Mouse (Mus musculus): Measurements from ENCODE around the gene Acss2. TPM values are rescaled to one million over a fixed set of nuclear protein-coding genes. Genes with fewer than 3 reads are reported as not detected.

Acss2 gene
- polyA plus RNA-seq, 1 experiment from 2014 or later = 28.5 TPM

DNA sequence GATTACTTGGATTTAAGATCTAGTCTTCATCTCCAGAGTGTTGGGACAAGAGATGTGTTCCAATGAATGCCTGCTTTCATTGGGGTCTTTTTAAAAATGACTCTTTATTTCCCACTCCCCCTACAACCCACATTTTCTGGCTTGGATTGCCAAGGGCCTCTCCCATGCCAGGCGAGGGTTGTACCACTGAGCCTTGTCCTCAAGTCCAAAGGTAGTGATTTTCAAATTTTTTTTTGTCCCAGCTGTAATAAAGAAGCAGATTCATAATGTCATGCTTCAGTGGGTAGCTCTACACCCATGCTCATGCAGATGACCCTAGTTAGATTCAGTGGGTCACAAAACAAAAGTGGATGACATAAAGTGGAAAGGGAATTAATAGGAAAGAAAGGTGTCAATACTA, 29.2 kb downstream of the Acss2 start:
- no peak overlapping the region for H3K4me3 ChIP-seq
- H3K9ac ChIP-seq = no peak overlapping the region
- no peak overlapping the region for H3K27ac ChIP-seq (replicated peaks)
- H3K9me3 ChIP-seq = no peaks in the 10 kb centered on the region
- ATAC-seq (ENCODE audit: low FRiP score, low read depth) = no peak
- no peaks in the 10 kb centered on the region for H3K4me1 ChIP-seq (replicated peaks)
- no peaks in the 10 kb centered on the region for H3K36me3 ChIP-seq
- no peak overlapping the region for H3K4me2 ChIP-seq
- H3K27me3 ChIP-seq = no peaks in the 10 kb centered on the region
- WGBS = 73% methylated on average over 1 of the region's 1 CpGs

DNA sequence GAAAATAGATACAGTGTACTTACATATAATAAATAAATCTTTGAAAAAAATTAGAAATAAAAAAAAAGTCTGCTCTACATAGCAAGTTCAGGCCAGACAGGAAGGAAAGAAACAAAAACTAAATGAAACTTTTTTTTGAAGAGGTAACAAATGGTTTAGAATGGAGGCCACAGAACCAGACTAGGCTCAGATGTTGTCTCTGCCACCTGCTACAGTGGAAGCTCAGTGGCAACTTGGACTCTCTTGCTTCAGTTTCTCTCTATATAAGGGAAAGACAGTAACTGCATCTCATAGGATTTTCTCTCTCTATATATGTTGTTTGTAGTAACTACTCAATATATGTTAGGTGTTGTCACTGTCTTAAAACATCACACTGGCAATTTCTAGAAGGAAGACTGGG, 34.6 kb downstream of the Acss2 start:
- no peak overlapping the region for H3K27ac ChIP-seq (replicated peaks)

DNA sequence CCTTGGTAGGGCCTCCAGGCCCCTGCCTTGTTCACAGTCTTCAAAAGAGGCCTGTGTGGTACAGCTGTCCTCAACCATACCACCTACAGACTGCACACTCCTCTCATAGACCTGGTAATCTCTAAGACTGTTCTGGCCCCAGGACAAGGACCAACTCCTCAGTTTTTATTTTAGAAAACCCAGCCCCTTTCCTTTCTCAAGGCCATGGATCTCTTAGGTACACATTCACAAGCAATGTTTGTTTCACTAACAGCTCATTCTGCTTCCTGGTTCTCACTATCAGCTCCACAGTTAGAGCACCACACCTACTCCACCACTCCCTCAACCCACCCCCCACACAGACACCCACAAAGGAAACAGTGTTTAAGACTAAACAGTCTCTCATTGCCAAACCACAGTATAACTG, 35.2 kb downstream of the Acss2 start:
- ATAC-seq (ENCODE audit: low FRiP score, low read depth) = no peak
- Histone ChIP-seq H3K9me3 (no peaks in the 10 kb centered on the region), H3K36me3 (no peaks in the 10 kb centered on the region), H3K4me2 (no peak overlapping the region), H3K27ac (replicated peaks) (no peak overlapping the region), H3K9ac (no peak overlapping the region), H3K27me3 (no peaks in the 10 kb centered on the region), H3K4me3 (no peak overlapping the region), H3K4me1 (replicated peaks) (no peaks in the 10 kb centered on the region)

More for the DNA sequence above, 34.6 kb downstream of the Acss2 start:
- H3K27me3 ChIP-seq = no peaks in the 10 kb centered on the region
- no peaks in the 10 kb centered on the region for H3K9me3 ChIP-seq
- no peak overlapping the region for H3K4me3 ChIP-seq
- no peak overlapping the region for H3K4me2 ChIP-seq
- ATAC-seq (ENCODE audit: low FRiP score, low read depth) = no peak
- no peak overlapping the region for H3K9ac ChIP-seq
- no peaks in the 10 kb centered on the region for H3K36me3 ChIP-seq
- no peaks in the 10 kb centered on the region for H3K4me1 ChIP-seq (replicated peaks)

DNA sequence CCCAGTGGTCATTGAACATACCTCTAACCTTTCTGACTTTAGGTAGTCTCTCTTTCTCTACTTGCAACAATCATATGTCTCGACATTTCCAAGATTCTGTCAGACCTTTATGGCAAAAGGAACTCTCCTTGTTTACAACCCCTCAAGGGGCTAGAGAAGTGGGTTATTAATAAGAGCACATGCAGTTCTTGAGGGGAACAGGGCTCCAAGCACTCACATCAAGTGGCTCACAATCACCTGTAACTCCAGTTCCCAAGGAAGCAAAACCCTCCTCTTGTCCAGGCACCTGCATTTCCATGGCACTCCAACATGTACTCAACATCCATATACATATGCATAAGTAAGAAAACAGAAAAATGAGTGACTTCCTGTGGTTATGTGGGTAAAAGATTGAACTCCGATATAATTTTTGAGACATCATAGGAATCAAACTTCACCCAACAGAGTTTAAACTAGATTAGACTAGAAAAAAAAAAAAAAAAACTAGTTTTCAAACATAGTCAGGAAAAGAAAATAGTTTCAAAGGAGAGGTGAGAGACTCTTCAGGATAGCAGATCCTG, 36.8 kb downstream of the Acss2 start:
- peaks cover 12% of the 10 kb centered on the region for H3K36me3 ChIP-seq
- no peak overlapping the region for H3K27ac ChIP-seq (replicated peaks)
- no peaks in the 10 kb centered on the region for H3K4me1 ChIP-seq (replicated peaks)
- 87% methylated on average over 2 of the region's 2 CpGs for WGBS
- no peaks in the 10 kb centered on the region for H3K27me3 ChIP-seq
- ATAC-seq (ENCODE audit: low FRiP score, low read depth) = no peak
- H3K9ac ChIP-seq = no peak overlapping the region
- no peaks in the 10 kb centered on the region for H3K9me3 ChIP-seq
- H3K4me3 ChIP-seq = no peak overlapping the region
- H3K4me2 ChIP-seq = no peak overlapping the region

DNA sequence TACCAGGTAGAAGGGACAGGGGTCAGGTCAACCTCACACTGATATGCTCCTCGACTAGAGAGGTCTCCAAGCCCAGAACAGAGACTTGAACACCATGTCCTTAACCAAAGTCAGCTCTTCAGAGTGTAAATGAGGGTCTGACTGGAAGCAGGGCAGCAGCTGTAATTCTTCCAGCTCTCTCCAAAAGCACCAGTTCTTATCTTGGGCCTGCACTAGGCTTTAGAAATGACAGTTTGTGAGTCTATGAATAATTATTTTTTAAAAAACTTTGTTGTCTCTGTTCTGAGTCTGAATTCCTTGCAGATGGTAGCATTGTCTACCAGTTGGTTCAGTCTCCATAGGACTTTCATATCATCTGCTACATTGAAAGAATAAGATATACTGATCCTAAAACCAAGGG, 44.5 kb downstream of the Acss2 start:
- Histone ChIP-seq H3K9ac (no peak overlapping the region), H3K4me2 (no peak overlapping the region), H3K27ac (replicated peaks) (no peak overlapping the region), H3K4me3 (no peak overlapping the region), H3K27me3 (no peaks in the 10 kb centered on the region), H3K36me3 (peaks cover 38% of the 10 kb centered on the region), H3K9me3 (no peaks in the 10 kb centered on the region), H3K4me1 (replicated peaks) (no peaks in the 10 kb centered on the region)
- no peak for ATAC-seq (ENCODE audit: low FRiP score, low read depth)
- WGBS = 56% methylated on average over 1 of the region's 1 CpGs

DNA sequence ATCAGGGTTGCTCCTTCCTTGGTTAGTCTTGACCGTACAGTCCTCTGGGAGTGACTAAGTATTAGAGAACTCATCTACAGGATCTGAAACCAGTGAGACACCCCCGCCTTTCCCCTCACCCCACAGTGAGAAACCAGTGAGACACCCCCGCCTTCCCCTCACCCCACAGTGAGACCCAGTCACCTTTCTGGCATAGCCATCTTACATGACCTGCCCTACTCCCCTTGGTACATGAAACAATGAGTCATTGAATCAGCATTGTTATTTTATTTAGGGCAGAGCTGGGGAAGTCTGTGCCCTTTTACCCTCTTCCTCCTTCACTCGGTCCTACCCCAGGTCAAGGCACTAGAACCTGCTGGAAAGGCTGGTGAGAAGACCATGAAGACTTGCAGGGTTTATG, 45.2 kb downstream of the Acss2 start:
- no peaks in the 10 kb centered on the region for H3K9me3 ChIP-seq
- WGBS = 86% methylated on average over 4 of the region's 4 CpGs
- no peaks in the 10 kb centered on the region for H3K4me1 ChIP-seq (replicated peaks)
- no peak overlapping the region for H3K9ac ChIP-seq
- H3K27ac ChIP-seq (replicated peaks) = no peak overlapping the region
- H3K27me3 ChIP-seq = no peaks in the 10 kb centered on the region
- ATAC-seq (ENCODE audit: low FRiP score, low read depth) = no peak
- H3K36me3 ChIP-seq = peaks cover 38% of the 10 kb centered on the region
- H3K4me2 ChIP-seq = no peak overlapping the region
- no peak overlapping the region for H3K4me3 ChIP-seq

DNA sequence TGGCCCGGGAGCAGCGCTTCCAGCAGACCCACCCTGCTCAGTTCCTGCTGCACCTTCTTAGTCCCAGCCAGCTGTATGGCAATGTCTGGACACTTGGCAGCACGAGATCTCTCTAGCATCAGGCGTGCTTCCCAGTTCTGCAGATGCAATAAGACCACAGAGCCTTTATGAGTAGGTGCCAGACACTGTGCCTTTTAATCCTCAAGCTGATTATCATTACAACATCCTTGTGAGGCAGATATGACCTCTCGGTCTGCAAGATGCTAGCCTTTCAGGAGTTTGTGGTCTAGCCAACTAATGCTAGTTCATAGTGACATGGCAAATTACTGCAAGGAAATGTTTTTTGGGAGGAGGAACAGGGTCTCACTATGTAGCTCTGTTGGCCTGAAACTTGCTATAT, 50.0 kb downstream of the Acss2 start:
- H3K9me3 ChIP-seq = no peaks in the 10 kb centered on the region
- H3K4me1 ChIP-seq (replicated peaks) = no peaks in the 10 kb centered on the region
- H3K27ac ChIP-seq (replicated peaks) = no peak overlapping the region
- no peak overlapping the region for H3K4me2 ChIP-seq
- H3K9ac ChIP-seq = no peak overlapping the region
- peaks cover 16% of the 10 kb centered on the region; the same call in 1 of the 2 replicates for H3K36me3 ChIP-seq
- ATAC-seq (ENCODE audit: low FRiP score, low read depth) = no peak
- H3K4me3 ChIP-seq = no peak overlapping the region
- no peaks in the 10 kb centered on the region for H3K27me3 ChIP-seq
- 89% methylated on average over 5 of the region's 5 CpGs for WGBS

DNA sequence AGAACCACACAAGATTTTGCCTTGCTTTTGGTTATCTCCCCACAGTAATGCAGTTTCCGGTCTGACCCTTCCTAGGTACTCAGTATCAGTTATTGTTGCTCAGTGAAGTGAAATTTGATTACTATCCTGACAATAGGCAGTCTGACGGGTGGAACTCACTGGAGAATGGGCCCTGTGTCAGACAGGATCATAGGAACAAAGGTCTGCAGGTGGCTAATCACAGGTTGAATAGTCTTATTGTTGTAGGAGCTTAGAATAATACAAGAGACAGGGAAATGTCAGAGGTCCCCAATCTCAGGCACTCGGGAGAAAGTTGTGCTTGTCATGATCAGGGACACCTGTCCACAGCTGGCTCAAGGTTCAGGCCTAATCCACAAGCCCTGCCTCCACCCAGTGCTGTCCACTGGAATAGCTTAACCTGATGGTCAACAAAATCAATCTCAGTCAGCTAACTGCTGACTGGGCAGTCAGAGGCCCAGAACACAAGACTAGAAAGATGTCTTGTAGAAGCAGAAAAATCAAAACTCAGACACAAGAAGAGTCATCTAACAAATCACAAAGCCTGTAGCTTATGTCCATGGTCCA, 51.6 kb downstream of the Acss2 start:
- no peaks in the 10 kb centered on the region for H3K9me3 ChIP-seq
- no peaks in the 10 kb centered on the region for H3K27me3 ChIP-seq
- 16% methylated on average over 3 of the region's 3 CpGs for WGBS
- no peak overlapping the region for H3K27ac ChIP-seq (replicated peaks)
- H3K9ac ChIP-seq = no peak overlapping the region
- peaks cover 7% of the 10 kb centered on the region; the same call in 1 of the 2 replicates for H3K36me3 ChIP-seq
- no peaks in the 10 kb centered on the region for H3K4me1 ChIP-seq (replicated peaks)
- H3K4me3 ChIP-seq = no peak overlapping the region
- no peak overlapping the region for H3K4me2 ChIP-seq
- ATAC-seq (ENCODE audit: low FRiP score, low read depth) = no peak

DNA sequence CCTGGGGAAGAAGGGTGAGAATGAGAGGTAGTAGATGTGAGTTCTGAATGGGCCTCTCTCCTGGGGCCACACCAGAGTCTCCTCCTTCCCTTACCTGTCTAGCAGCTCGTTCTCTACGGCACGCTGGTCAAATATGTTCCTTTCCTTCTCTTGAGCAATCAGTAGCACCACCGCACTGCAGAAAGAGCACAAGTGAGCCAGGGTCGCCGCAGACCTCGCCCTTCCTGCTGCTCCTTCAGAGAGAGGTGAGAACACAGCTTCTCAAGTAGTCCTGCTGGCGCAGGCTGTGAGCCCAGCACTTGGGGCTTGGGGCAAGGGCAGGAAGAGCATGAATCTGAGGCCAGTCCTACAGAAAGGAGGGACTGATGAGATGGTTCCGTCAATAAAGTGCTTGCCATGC, 55.3 kb downstream of the Acss2 start:
- peaks cover 7% of the 10 kb centered on the region; the same call in 1 of the 2 replicates for H3K36me3 ChIP-seq
- H3K9me3 ChIP-seq = no peaks in the 10 kb centered on the region
- no peaks in the 10 kb centered on the region for H3K4me1 ChIP-seq (replicated peaks)
- WGBS = 94% methylated on average over 9 of the region's 9 CpGs
- no peak overlapping the region for H3K4me3 ChIP-seq
- H3K27me3 ChIP-seq = no peaks in the 10 kb centered on the region
- H3K9ac ChIP-seq = no peak overlapping the region
- no peak for ATAC-seq (ENCODE audit: low FRiP score, low read depth)
- H3K27ac ChIP-seq (replicated peaks) = no peak overlapping the region
- no peak overlapping the region for H3K4me2 ChIP-seq

DNA sequence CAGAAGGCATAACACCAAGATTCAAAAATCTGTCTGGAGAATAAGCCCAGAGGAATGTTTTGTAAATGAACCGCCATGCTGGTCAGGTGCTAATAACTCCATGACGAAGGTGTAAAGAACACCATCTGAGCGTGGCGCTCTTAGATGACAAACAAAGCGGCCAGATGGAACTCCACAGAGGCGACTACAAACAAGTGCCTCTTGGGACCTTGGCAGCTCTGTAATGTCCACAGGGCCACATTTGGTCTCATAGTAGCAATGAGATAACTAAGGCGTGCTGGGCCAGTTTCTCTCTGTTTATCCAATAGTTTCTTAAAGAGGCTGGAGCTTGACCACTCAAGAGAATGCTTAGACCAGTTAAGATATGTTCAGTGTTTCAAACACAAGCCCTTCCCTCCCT, 56.2 kb downstream of the Acss2 start:
- Histone ChIP-seq H3K4me2 (no peak overlapping the region), H3K9ac (no peak overlapping the region), H3K4me3 (no peak overlapping the region), H3K4me1 (replicated peaks) (no peaks in the 10 kb centered on the region), H3K27ac (replicated peaks) (no peak overlapping the region), H3K27me3 (no peaks in the 10 kb centered on the region), H3K9me3 (no peaks in the 10 kb centered on the region), H3K36me3 (peaks cover 7% of the 10 kb centered on the region; the same call in 1 of the 2 replicates)
- 96% methylated on average over 7 of the region's 7 CpGs for WGBS
- no peak for ATAC-seq (ENCODE audit: low FRiP score, low read depth)

DNA sequence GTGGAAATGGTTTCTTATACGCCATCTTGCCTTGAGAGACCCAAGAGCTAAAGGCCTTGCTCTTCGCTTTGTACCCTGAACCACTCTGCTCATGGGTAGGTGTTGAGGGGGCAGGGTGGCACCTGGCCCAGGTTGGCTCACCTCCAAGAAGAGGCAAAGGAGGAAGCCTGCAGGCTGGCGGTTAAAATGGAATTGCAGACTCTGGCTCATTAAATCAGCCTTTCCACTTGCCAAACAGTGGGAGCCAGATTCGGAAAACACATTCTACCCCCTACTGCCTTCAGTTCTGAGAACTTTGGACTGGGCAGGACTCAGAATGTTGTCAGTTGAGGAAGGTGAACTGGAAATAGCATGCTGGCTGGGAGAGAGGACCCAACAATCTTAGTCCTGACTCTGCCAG, 57.0 kb downstream of the Acss2 start:
- no peak for ATAC-seq (ENCODE audit: low FRiP score, low read depth)
- no peaks in the 10 kb centered on the region for H3K4me1 ChIP-seq (replicated peaks)
- no peak overlapping the region for H3K4me2 ChIP-seq
- H3K27ac ChIP-seq (replicated peaks) = no peak overlapping the region
- WGBS = 80% methylated on average over 4 of the region's 4 CpGs
- H3K9me3 ChIP-seq = no peaks in the 10 kb centered on the region
- H3K4me3 ChIP-seq = no peak overlapping the region
- H3K36me3 ChIP-seq = peaks cover 7% of the 10 kb centered on the region; the same call in 1 of the 2 replicates
- no peaks in the 10 kb centered on the region for H3K27me3 ChIP-seq
- no peak overlapping the region for H3K9ac ChIP-seq

DNA sequence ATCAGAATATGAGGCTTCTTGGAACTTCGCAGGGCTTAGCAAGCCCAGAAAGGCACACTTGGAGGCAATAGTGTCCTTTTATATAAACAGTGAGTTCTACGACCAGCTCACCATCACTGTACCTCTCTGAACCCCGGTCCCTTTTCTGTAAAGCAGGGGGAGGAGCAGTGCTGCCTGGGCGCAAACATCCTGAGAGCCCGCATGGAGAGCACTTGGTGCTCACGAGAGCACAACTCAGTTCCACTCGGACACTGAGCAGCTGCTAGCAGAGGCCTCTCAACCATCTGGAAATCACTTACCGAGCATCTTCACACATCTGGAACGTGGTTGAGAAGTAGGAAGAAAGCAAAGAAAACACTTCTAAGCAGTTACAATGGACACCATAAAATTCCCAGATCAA, 58.9 kb downstream of the Acss2 start:
- Histone ChIP-seq H3K27me3 (no peaks in the 10 kb centered on the region), H3K4me2 (no peak overlapping the region), H3K27ac (replicated peaks) (no peak overlapping the region), H3K4me1 (replicated peaks) (no peaks in the 10 kb centered on the region), H3K9ac (no peak overlapping the region), H3K36me3 (peaks cover 7% of the 10 kb centered on the region; the same call in 1 of the 2 replicates), H3K4me3 (no peak overlapping the region), H3K9me3 (no peaks in the 10 kb centered on the region)
- WGBS = 87% methylated on average over 9 of the region's 9 CpGs
- no peak for ATAC-seq (ENCODE audit: low FRiP score, low read depth)

DNA sequence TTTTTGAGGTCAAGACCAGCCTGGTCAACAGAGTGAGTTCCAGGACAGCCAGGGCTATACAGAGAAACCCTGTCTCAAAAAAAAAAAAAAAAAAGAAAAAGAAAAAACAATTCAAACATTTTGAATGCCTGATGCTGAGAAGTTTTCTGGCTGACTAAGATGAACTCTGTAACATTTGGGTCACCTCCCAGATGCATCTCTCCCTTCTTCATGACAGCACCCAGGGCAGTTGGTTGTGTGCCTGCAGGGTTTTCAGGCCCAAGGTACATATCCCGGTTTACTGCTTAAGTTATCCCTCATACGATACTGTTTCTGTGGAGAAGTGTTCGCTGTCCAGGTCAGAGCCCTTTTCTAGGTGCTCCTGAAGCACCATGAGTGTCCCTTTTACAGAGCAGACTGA, 62.6 kb downstream of the Acss2 start:
- H3K27ac ChIP-seq (replicated peaks) = no peak overlapping the region
- ATAC-seq (ENCODE audit: low FRiP score, low read depth) = no peak
- no peak overlapping the region for H3K9ac ChIP-seq
- H3K4me3 ChIP-seq = no peak overlapping the region
- no peaks in the 10 kb centered on the region for H3K27me3 ChIP-seq
- no peak overlapping the region for H3K4me2 ChIP-seq
- peaks cover 5% of the 10 kb centered on the region; the same call in 1 of the 2 replicates for H3K36me3 ChIP-seq
- no peaks in the 10 kb centered on the region for H3K9me3 ChIP-seq
- WGBS = 91% methylated on average over 3 of the region's 3 CpGs
- H3K4me1 ChIP-seq (replicated peaks) = no peaks in the 10 kb centered on the region
